Mouse (Mus musculus): Measurements from ENCODE around the gene Hist1h1d. TPM values are rescaled to one million over a fixed set of nuclear protein-coding genes. Genes with fewer than 3 reads are reported as not detected.

Hist1h1d gene
- total RNA-seq (2021) = 1 to 10 TPM; 2.2 to 2.3 TPM

GRCm38 (mm10) chr13:23552962-23553361 lies at the start of gene Hist1h1d:
Gene Hist1h1d (plus strand): TSS chr13:23553262.
- DNase-seq = no peak
- intact Hi-C loops (cut with DNase I) = no loop called here

GRCm38 (mm10) chr13:23503797-23504196 lies 49.3 kb upstream of the Hist1h1d start:
- intact Hi-C loops (cut with DNase I) = loop anchor here (2.0 kb wide), 1 partner anchor 37 kb away; no protein-coding TSS in a partner anchor
- DNase-seq = peak; percentile 31 to 53

- intact Hi-C loops (cut with DNase I) = loop anchor here (2.0 kb wide), 1 partner anchor 39 kb away; no protein-coding TSS in a partner anchor
- no peak for DNase-seq
These were observed 47.3 kb upstream of the Hist1h1d start for GRCm38 (mm10) chr13:23505662-23506345.

GRCm38 (mm10) chr13:23506351-23506750 lies 46.7 kb upstream of the Hist1h1d start:
- DNase-seq = peak in 1 of 2 experiments; percentile 51
- intact Hi-C loops (cut with DNase I) = no loop called here

- intact Hi-C loops (cut with DNase I) = no loop called here
- no peak for DNase-seq
These were observed 46.1 kb upstream of the Hist1h1d start for GRCm38 (mm10) chr13:23506819-23507515.

GRCm38 (mm10) chr13:23510127-23510526 lies 42.9 kb upstream of the Hist1h1d start:
- no peak for DNase-seq
- intact Hi-C loops (cut with DNase I) = loop anchor here (10.0 kb wide), 1 partner anchor 1565 kb away; the partner anchor contains the start of gene Zfp184

- DNase-seq = no peak
- intact Hi-C loops (cut with DNase I) = loop anchor here (10.0 kb wide), 1 partner anchor 1569 kb away; the partner anchor contains the start of gene Zfp184
These were observed 39.5 kb upstream of the Hist1h1d start for GRCm38 (mm10) chr13:23513517-23513916.

- intact Hi-C loops (cut with DNase I) = loop anchor here (5.0 to 10.0 kb wide), 2 partner anchors 148 to 1570 kb away; partner anchors contain the start of genes Zfp184 and Zfp322a
- no peak for DNase-seq
These were observed 37.8 kb upstream of the Hist1h1d start for GRCm38 (mm10) chr13:23515281-23515680.

- intact Hi-C loops (cut with DNase I) = loop anchor here (2.0 to 10.0 kb wide), 3 partner anchors 51 to 1571 kb away; partner anchors contain the start of genes Btn1a1, Zfp184 and Zfp322a
These were observed 37.0 kb upstream of the Hist1h1d start for GRCm38 (mm10) chr13:23515826-23516620.

GRCm38 (mm10) chr13:23516822-23517602 lies 36.0 kb upstream of the Hist1h1d start:
- DNase-seq = peak; percentile 80 to 86
- intact Hi-C loops (cut with DNase I) = loop anchor here (1.0 to 10.0 kb wide), 5 partner anchors 52 to 1572 kb away; partner anchors contain the start of genes Btn1a1, Zfp184 and Zfp322a

More at GRCm38 (mm10) chr13:23515826-23516620, 37.0 kb upstream of the Hist1h1d start:
- DNase-seq = no peak

GRCm38 (mm10) chr13:23517603-23518294 lies 35.3 kb upstream of the Hist1h1d start:
- DNase-seq = peak; percentile 91 to 92
- intact Hi-C loops (cut with DNase I) = loop anchor here (1.0 to 10.0 kb wide), 6 partner anchors 53 to 1573 kb away; partner anchors contain the start of genes Btn1a1, Zfp184 and Zfp322a

- no peak for DNase-seq
- intact Hi-C loops (cut with DNase I) = loop anchor here (2.0 to 10.0 kb wide), 3 partner anchors 151 to 1573 kb away; partner anchors contain the start of genes Zfp184 and Zfp322a
These were observed 34.8 kb upstream of the Hist1h1d start for GRCm38 (mm10) chr13:23518295-23518603.

- peak; percentile 82 to 83 for DNase-seq
- intact Hi-C loops (cut with DNase I) = loop anchor here (1.0 to 10.0 kb wide), 4 partner anchors 11 to 1574 kb away; partner anchors contain the start of genes Zfp184 and Zfp322a
These were observed 34.2 kb upstream of the Hist1h1d start for GRCm38 (mm10) chr13:23518885-23519284.

GRCm38 (mm10) chr13:23519416-23519815 lies 33.6 kb upstream of the Hist1h1d start:
- peak; percentile 82 to 87 for DNase-seq
- intact Hi-C loops (cut with DNase I) = loop anchor here (1.0 to 10.0 kb wide), 4 partner anchors 11 to 1575 kb away; partner anchors contain the start of genes Zfp184 and Zfp322a

- intact Hi-C loops (cut with DNase I) = loop anchor here (5.0 kb wide), 1 partner anchor 76 kb away; no protein-coding TSS in a partner anchor
- DNase-seq = peak; percentile 73 to 79
These were observed 31.4 kb upstream of the Hist1h1d start for GRCm38 (mm10) chr13:23521703-23522102.

- intact Hi-C loops (cut with DNase I) = loop anchor here (5.0 kb wide), 1 partner anchor 73 kb away; no protein-coding TSS in a partner anchor
- DNase-seq = no peak
These were observed 29.1 kb upstream of the Hist1h1d start for GRCm38 (mm10) chr13:23523976-23524375.

GRCm38 (mm10) chr13:23524654-23525053 lies 28.4 kb upstream of the Hist1h1d start:
- intact Hi-C loops (cut with DNase I) = loop anchor here (5.0 kb wide), 2 partner anchors 73 to 1812 kb away; no protein-coding TSS in a partner anchor

GRCm38 (mm10) chr13:23525901-23526300 lies 27.2 kb upstream of the Hist1h1d start:
- no peak for DNase-seq
- intact Hi-C loops (cut with DNase I) = loop anchor here (5.0 kb wide), 1 partner anchor 1814 kb away; no protein-coding TSS in a partner anchor

More at GRCm38 (mm10) chr13:23524654-23525053, 28.4 kb upstream of the Hist1h1d start:
- DNase-seq = peak; percentile 76 to 83

Data from heart, postnatal 36 days (tissue).